Mouse (Mus musculus) liver, embryonic 14.5 days (tissue): ENCODE measurements around the gene Tex26.
A peak's percentile ranks its signal among the peaks of the same experiment; 100 is the strongest.

Experiments used
- CTCF ChIP-seq: IDR thresholded peaks from 2 replicates; pipeline ENCODE4 v1.5.1; 2016; ENCODE audit warnings: antibody characterized with exemption, low read depth, control low read depth
- EP300 ChIP-seq: IDR thresholded peaks from 2 replicates; pipeline ENCODE4 v1.6.1; 2016; ENCODE audit warnings: antibody characterized with exemption, low read depth

GRCm38 (mm10) chr5:149392420-149392988 is 47.0 kb upstream of the Tex26 start:
- peak; percentile 29; the same call in 1 of the 2 replicates for TF ChIP-seq CTCF
- TF ChIP-seq EP300 = no peak
